Mouse (Mus musculus) layer of hippocampus, adult 11-12 months (tissue): ENCODE data around the gene Nek1.

Experiments
- DNase-seq: peaks from one replicate; pipeline ENCODE4 v3.0.0; 2022; ENCODE audit warnings: low spot score

Nek1 gene

GRCm38 (mm10) chr8:60992910-60993638 is at the start of gene Nek1:
Gene Nek1, plus strand, starts transcription at chr8:60993195.
- peak; percentile 98 for DNase-seq

GRCm38 (mm10) chr8:60947503-60947902 is 45.5 kb upstream of the Nek1 start:
- no peak for DNase-seq

GRCm38 (mm10) chr8:60949859-60950258 is 43.1 kb upstream of the Nek1 start:
- no peak for DNase-seq

GRCm38 (mm10) chr8:60951271-60951670 is 41.7 kb upstream of the Nek1 start:
- DNase-seq = no peak

GRCm38 (mm10) chr8:60951757-60952156 is 41.2 kb upstream of the Nek1 start:
- no peak for DNase-seq

- no peak for DNase-seq
Observed at GRCm38 (mm10) chr8:60952803-60953202, 40.2 kb upstream of the Nek1 start.

- peak; percentile 79 for DNase-seq
Observed at GRCm38 (mm10) chr8:60954281-60955014, 38.5 kb upstream of the Nek1 start.

GRCm38 (mm10) chr8:60956847-60957246 is 36.1 kb upstream of the Nek1 start:
- DNase-seq = no peak

GRCm38 (mm10) chr8:60962763-60963162 is 30.2 kb upstream of the Nek1 start:
- no peak for DNase-seq

GRCm38 (mm10) chr8:60963931-60964330 is 29.1 kb upstream of the Nek1 start:
- no peak for DNase-seq

GRCm38 (mm10) chr8:60964518-60964917 is 28.5 kb upstream of the Nek1 start:
- DNase-seq = no peak

- DNase-seq = no peak
Observed at GRCm38 (mm10) chr8:60965306-60965705, 27.7 kb upstream of the Nek1 start.

- no peak for DNase-seq
Observed at GRCm38 (mm10) chr8:60965741-60966140, 27.3 kb upstream of the Nek1 start.

GRCm38 (mm10) chr8:60969091-60969490 is 23.9 kb upstream of the Nek1 start:
- DNase-seq = no peak

- no peak for DNase-seq
Observed at GRCm38 (mm10) chr8:60971808-60972207, 21.2 kb upstream of the Nek1 start.

GRCm38 (mm10) chr8:60973448-60973847 is 19.5 kb upstream of the Nek1 start:
- DNase-seq = no peak

- no peak for DNase-seq
Observed at GRCm38 (mm10) chr8:60974837-60975236, 18.2 kb upstream of the Nek1 start.

- no peak for DNase-seq
Observed at GRCm38 (mm10) chr8:60976818-60977217, 16.2 kb upstream of the Nek1 start.

- no peak for DNase-seq
Observed at GRCm38 (mm10) chr8:60978496-60978895, 14.5 kb upstream of the Nek1 start.

GRCm38 (mm10) chr8:60981388-60981787 is 11.6 kb upstream of the Nek1 start:
- no peak for DNase-seq

GRCm38 (mm10) chr8:60982701-60983687 is 10.0 kb upstream of the Nek1 start, which contains the start of gene Clcn3:
Gene Clcn3, minus strand, starts transcription at chr8:60983300.
- DNase-seq = peak; percentile 97

GRCm38 (mm10) chr8:60983688-60984079 is 9.3 kb upstream of the Nek1 start:
- peak; percentile 70 for DNase-seq
